Mouse (Mus musculus): ENCODE results near the gene Phf8.

DNA sequence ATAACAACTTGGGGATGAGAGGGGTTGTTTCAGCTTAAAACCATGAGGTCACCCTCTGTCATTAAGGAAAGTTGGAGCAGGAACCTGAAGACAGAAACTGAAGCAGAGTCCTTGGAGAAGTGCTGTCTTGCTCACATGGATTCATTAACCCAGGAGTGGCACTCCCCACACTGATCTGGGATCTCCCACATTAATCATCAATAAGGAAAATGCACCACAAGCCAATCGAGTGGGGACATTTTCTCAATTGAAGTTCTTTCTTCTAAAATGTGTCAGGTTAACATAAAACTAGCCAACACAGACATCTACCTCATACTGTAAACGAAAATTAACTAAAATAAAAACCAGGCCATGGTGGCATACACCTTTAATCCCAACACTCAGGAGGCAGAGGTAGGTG is 122.9 kb downstream of the Phf8 start:
- TF ChIP-seq POLR2A (IDR thresholded peaks at IDR 0.05; ENCODE audit: insufficient read depth, low read depth, low read length) (no peak), CTCF (IDR thresholded peaks at IDR 0.05) (no peak)

Measured in heart, adult 2 months (tissue).